Mouse (Mus musculus) thymus, adult 2 months (tissue): ENCODE data around the gene Inhbc. TPM values are rescaled to one million over a fixed set of nuclear protein-coding genes. Genes with fewer than 3 reads are reported as not detected.

ENCODE experiments used
- DNase-seq: peaks from one replicate; pipeline ENCODE4 v3.0.0; 2021
- H3K27ac ChIP-seq: fragments of 200-500 bp; 2 replicates; pipeline ENCODE4 v1.5.1; 2012; ENCODE audit warnings: low read length, control low read depth; ENCODE audit not compliant: control insufficient read depth, insufficient read depth
- H3K27me3 ChIP-seq: fragments of 200-500 bp; 2 replicates; pipeline ENCODE4 v1.6.1; 2012; ENCODE audit warnings: mild to moderate bottlenecking, low read length, moderate library complexity, mixed read lengths; ENCODE audit not compliant: control insufficient read depth, insufficient read depth
- H3K36me3 ChIP-seq: fragments of 200-500 bp; 2 replicates; pipeline ENCODE4 v1.6.1; 2012; ENCODE audit warnings: mild to moderate bottlenecking, low read length, moderate library complexity; ENCODE audit not compliant: control insufficient read depth, insufficient read depth
- H3K4me1 ChIP-seq: fragments of 200-500 bp; replicated peaks from 2 replicates; pipeline ENCODE4 v1.6.1; 2012; ENCODE audit warnings: low read length; ENCODE audit not compliant: control insufficient read depth, insufficient read depth
- H3K4me3 ChIP-seq: fragments of 200-500 bp; 2 replicates; pipeline ENCODE4 v1.5.1; 2012; ENCODE audit warnings: mild to moderate bottlenecking, low read length, control low read depth, moderate library complexity; ENCODE audit not compliant: control insufficient read depth, insufficient read depth
- CTCF ChIP-seq: fragments of 200-500 bp; IDR thresholded peaks from 2 replicates; pipeline ENCODE4 v1.5.1; 2012; ENCODE audit warnings: mild to moderate bottlenecking, control low read depth, low read length, moderate library complexity, borderline replicate concordance; ENCODE audit not compliant: control insufficient read depth, poor library complexity, insufficient read depth; ENCODE audit errors: extremely low read depth
- POLR2A ChIP-seq: fragments of 200-500 bp; IDR thresholded peaks from 2 replicates; pipeline ENCODE4 v1.6.1; 2012; ENCODE audit warnings: mild to moderate bottlenecking, low read length, control low read depth, moderate library complexity; ENCODE audit not compliant: control insufficient read depth, poor library complexity, insufficient read depth; ENCODE audit errors: extremely low read depth
- WGBS: fragments of 180-500 bp; shearing (Covaris S2); methylation state at CpG from one replicate; pipeline ENCODE4 v1.1.7; 2018; 5-methylcytosine and 5-hydroxymethylcytosine counted together
- polyA plus RNA-seq: library from polyadenylated mRNA; depleted of rRNA; stranded (reverse); fragments of >200 nt; gene quantifications from 2 replicates; pipeline ENCODE4 v1.2.3, GENCODE M21; 2012

Inhbc gene
- polyA plus RNA-seq, 1 experiment, result not detected

GRCm38 (mm10) chr10:127323131-127323855, 46.9 kb downstream of the Inhbc start:
- H3K27me3 ChIP-seq, result no peaks in the 10 kb centered on the region
- H3K4me3 ChIP-seq, result peak overlapping the region; percentile 45
- peaks cover 61% of the 10 kb centered on the region for H3K4me1 ChIP-seq
- peaks cover 8% of the 10 kb centered on the region for H3K36me3 ChIP-seq
- peak; percentile 70 for DNase-seq
- peak overlapping the region; percentile 91 for H3K27ac ChIP-seq
- WGBS, result 14% methylated on average over 17 of the region's 17 CpGs
- TF ChIP-seq POLR2A, result no peak
- TF ChIP-seq CTCF, result no peak

DNA sequence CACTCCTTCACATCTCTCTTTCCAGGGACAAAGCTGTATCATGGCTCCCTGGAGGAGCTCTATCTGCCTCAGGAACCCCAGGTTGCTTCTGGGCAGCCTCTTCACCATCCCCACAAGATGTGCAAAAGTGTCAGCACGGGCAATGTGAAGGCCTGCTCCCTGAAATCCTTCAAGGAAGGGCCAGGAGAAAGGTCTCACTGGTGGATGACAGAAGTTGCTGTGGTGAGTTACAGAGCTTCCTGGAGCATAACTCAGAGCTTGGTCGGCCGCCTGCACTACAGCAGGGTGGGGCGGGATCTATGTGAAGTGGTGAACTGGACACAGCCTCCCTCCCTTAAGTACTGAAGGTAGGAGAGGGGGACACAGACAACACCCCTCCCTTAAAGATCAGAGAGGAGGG, 47.6 kb downstream of the Inhbc start:
- Histone ChIP-seq H3K4me1 (peaks cover 65% of the 10 kb centered on the region), H3K4me3 (peak overlapping the region; percentile 45), H3K27ac (peak overlapping the region; percentile 91), H3K36me3 (peaks cover 3% of the 10 kb centered on the region), H3K27me3 (no peaks in the 10 kb centered on the region)
- no peak for TF ChIP-seq CTCF
- TF ChIP-seq POLR2A, result no peak
- 56% methylated on average over 4 of the region's 4 CpGs for WGBS
- DNase-seq, result peak; percentile 36

- Histone ChIP-seq H3K27me3 (no peaks in the 10 kb centered on the region), H3K4me1 (peaks cover 65% of the 10 kb centered on the region), H3K4me3 (peak overlapping the region; percentile 45), H3K36me3 (no peaks in the 10 kb centered on the region), H3K27ac (peak overlapping the region; percentile 91)
- TF ChIP-seq CTCF (no peak), POLR2A (no peak)
- peak; percentile 36 for DNase-seq
- WGBS, result 51% methylated on average over 13 of the region's 13 CpGs
These were observed 48.1 kb downstream of the Inhbc start for GRCm38 (mm10) chr10:127322178-127322577.

DNA sequence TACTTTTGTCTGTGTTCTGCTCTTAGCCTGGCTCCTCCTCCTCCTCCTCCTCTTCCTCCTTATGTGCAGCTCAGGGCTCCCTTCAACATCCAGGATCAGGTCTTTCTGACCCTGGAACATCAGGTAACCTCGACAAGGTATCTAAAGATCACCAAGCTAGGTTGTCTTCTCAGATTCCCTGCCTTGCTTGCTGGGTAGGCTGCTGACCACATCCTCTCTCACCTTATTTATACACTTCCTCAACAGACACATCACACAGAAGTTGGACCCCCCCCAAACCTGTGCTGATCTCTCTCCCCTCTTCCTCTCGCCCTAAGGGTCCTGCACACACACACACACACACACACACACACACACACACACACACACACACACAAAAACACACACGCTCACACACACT, 48.6 kb downstream of the Inhbc start, which contains the start of gene Arhgap9:
Gene Arhgap9 (plus strand): TSS at position 344 of the 400 bp plus-strand sequence.
- H3K27me3 ChIP-seq, result no peaks in the 10 kb centered on the region
- DNase-seq, result peak; percentile 50
- no peaks in the 10 kb centered on the region for H3K36me3 ChIP-seq
- 12% methylated on average over 3 of the region's 3 CpGs for WGBS
- H3K27ac ChIP-seq, result peak within 1 kb of the TSS; percentile 91
- no peak for TF ChIP-seq CTCF
- no peak for TF ChIP-seq POLR2A
- H3K4me1 ChIP-seq, result peaks cover 63% of the 10 kb centered on the region
- H3K4me3 ChIP-seq, result peak within 1 kb of the TSS; percentile 45

GRCm38 (mm10) chr10:127319969-127320368, 50.3 kb downstream of the Inhbc start:
- TF ChIP-seq POLR2A (no peak), CTCF (no peak)
- Histone ChIP-seq H3K4me1 (peaks cover 48% of the 10 kb centered on the region), H3K27me3 (no peaks in the 10 kb centered on the region), H3K4me3 (no peak overlapping the region), H3K27ac (no peak overlapping the region), H3K36me3 (no peaks in the 10 kb centered on the region)
- 86% methylated on average over 7 of the region's 7 CpGs for WGBS
- no peak for DNase-seq

GRCm38 (mm10) chr10:127318009-127318408, 52.2 kb downstream of the Inhbc start:
- no peaks in the 10 kb centered on the region for H3K36me3 ChIP-seq
- H3K4me1 ChIP-seq, result peaks cover 33% of the 10 kb centered on the region
- DNase-seq, result no peak
- no peaks in the 10 kb centered on the region for H3K27me3 ChIP-seq
- TF ChIP-seq CTCF (no peak), POLR2A (no peak)
- no peak overlapping the region for H3K27ac ChIP-seq
- WGBS, result 19% methylated on average over 4 of the region's 4 CpGs
- no peak overlapping the region for H3K4me3 ChIP-seq
